Mouse (Mus musculus) spleen, postnatal 36 days (tissue): ENCODE results near the gene Adh6b.

ENCODE experiments used
- DNase-seq, 2 experiments: peaks; one replicate each; pipeline ENCODE4 v3.0.0; 2022; ENCODE audit warnings: low spot score in 2 of 2, mixed read lengths in 1 of 2

Adh6b gene

GRCm38 (mm10) chr3:138341471-138341870, at the start of gene Adh6b:
TSS of gene Adh6b (plus strand) at chr3:138341775.
- DNase-seq, result no peak

GRCm38 (mm10) chr3:138293298-138293895, 48.2 kb upstream of the Adh6b start:
- DNase-seq, result no peak

GRCm38 (mm10) chr3:138300130-138300529, 41.4 kb upstream of the Adh6b start:
- DNase-seq, result no peak

- no peak for DNase-seq
Measured at GRCm38 (mm10) chr3:138302676-138303075, 38.9 kb upstream of the Adh6b start.

GRCm38 (mm10) chr3:138303771-138304488, 37.6 kb upstream of the Adh6b start:
- no peak for DNase-seq

- no peak for DNase-seq
Measured at GRCm38 (mm10) chr3:138304489-138304871, 37.1 kb upstream of the Adh6b start.

GRCm38 (mm10) chr3:138305486-138306289, 35.9 kb upstream of the Adh6b start:
- DNase-seq, result no peak

GRCm38 (mm10) chr3:138306290-138306683, 35.3 kb upstream of the Adh6b start:
- no peak for DNase-seq

GRCm38 (mm10) chr3:138309910-138310309, 31.7 kb upstream of the Adh6b start:
- no peak for DNase-seq

- DNase-seq, result no peak
Measured at GRCm38 (mm10) chr3:138311015-138311414, 30.6 kb upstream of the Adh6b start.

- DNase-seq, result no peak
Measured at GRCm38 (mm10) chr3:138312965-138313364, 28.6 kb upstream of the Adh6b start, which contains the start of gene Adh6a. TSS of gene Adh6a (plus strand) at chr3:138313286.

- no peak for DNase-seq
Measured at GRCm38 (mm10) chr3:138316908-138317472, 24.6 kb upstream of the Adh6b start.

- no peak for DNase-seq
Measured at GRCm38 (mm10) chr3:138325001-138325400, 16.6 kb upstream of the Adh6b start.

- DNase-seq, result no peak
Measured at GRCm38 (mm10) chr3:138325466-138325865, 16.1 kb upstream of the Adh6b start.

- no peak for DNase-seq
Measured at GRCm38 (mm10) chr3:138333910-138334309, 7.7 kb upstream of the Adh6b start.

GRCm38 (mm10) chr3:138334320-138334719, 7.3 kb upstream of the Adh6b start:
- DNase-seq, result no peak

GRCm38 (mm10) chr3:138335566-138335965, 6.0 kb upstream of the Adh6b start:
- no peak for DNase-seq

- no peak for DNase-seq
Measured at GRCm38 (mm10) chr3:138336104-138336754, 5.3 kb upstream of the Adh6b start.

- DNase-seq, result no peak
Measured at GRCm38 (mm10) chr3:138347041-138347440, 5.5 kb downstream of the Adh6b start.

- DNase-seq, result no peak
Measured at GRCm38 (mm10) chr3:138352012-138352809, 10.6 kb downstream of the Adh6b start.

- no peak for DNase-seq
Measured at GRCm38 (mm10) chr3:138358856-138359255, 17.3 kb downstream of the Adh6b start.
